Mouse (Mus musculus): ENCODE data around the gene Cpm. TPM values are rescaled to one million over a fixed set of nuclear protein-coding genes. Genes with fewer than 3 reads are reported as not detected.
"Not testable (repeated sequence)": the region's sequence is repeated elsewhere in the genome, so short reads cannot be mapped to it uniquely, and the experiment has no call there.

Gene Cpm
- total and polyA plus RNA-seq, 2 experiments from 2014 or later = 2.3 to 2.4 TPM

- no peaks in the 10 kb centered on the region for H3K27me3 ChIP-seq (ENCODE audit: insufficient read depth, low read length)
- no peaks in the 10 kb centered on the region for H3K36me3 ChIP-seq (ENCODE audit: insufficient read depth, low read length)
- no peak for TF ChIP-seq CTCF (IDR thresholded peaks at IDR 0.05; ENCODE audit: low read depth)
- no peak for DNase-seq (ENCODE audit: low spot score)
- H3K4me1 ChIP-seq (ENCODE audit: insufficient read depth, low read length) = peaks cover 5% of the 10 kb centered on the region; the same call in 1 of the 2 replicates
- ATAC-seq = no peak
- no peak overlapping the region for H3K9ac ChIP-seq (replicated peaks; ENCODE audit: low read length)
- H3K4me3 ChIP-seq (ENCODE audit: low read length) = no peak overlapping the region
- no peaks in the 10 kb centered on the region for H3K9me3 ChIP-seq (ENCODE audit: low read length)
- H3K4me2 ChIP-seq (ENCODE audit: low read depth, low read length) = no peak overlapping the region
- no peak overlapping the region for H3K27ac ChIP-seq
- WGBS = 91% methylated on average over 9 of the region's 9 CpGs
Measured at GRCm38 (mm10) chr10:117712871-117713270, 83.6 kb downstream of the Cpm start.

DNA sequence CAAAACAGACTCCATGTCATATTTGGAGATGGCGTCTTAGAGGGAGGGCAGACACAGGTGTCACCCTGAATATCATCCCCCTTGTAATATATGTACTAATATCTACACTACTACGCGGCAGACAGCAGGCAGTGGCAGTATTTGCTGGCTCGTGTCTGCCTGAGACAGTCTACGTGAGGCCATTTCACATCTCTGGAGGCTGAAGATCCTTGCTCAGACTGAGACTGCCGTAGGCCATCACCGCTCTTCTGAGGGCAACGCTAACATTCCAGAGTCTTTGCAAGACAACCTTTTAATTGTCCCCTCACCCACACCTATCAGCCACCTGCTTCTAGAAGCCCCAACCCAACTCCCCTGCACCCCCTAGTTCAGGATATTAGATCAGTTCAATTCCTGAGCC is 84.2 kb downstream of the Cpm start:
- no peak overlapping the region for H3K4me2 ChIP-seq (ENCODE audit: low read depth, low read length)
- no peaks in the 10 kb centered on the region for H3K36me3 ChIP-seq (ENCODE audit: insufficient read depth, low read length)
- H3K9me3 ChIP-seq (ENCODE audit: low read length) = no peaks in the 10 kb centered on the region
- DNase-seq (ENCODE audit: low spot score) = no peak
- ATAC-seq = no peak
- no peak overlapping the region for H3K4me3 ChIP-seq (ENCODE audit: low read length)
- H3K4me1 ChIP-seq (ENCODE audit: insufficient read depth, low read length) = peaks cover 5% of the 10 kb centered on the region; the same call in 1 of the 2 replicates
- H3K9ac ChIP-seq (replicated peaks; ENCODE audit: low read length) = no peak overlapping the region
- WGBS = 94% methylated on average over 8 of the region's 8 CpGs
- no peaks in the 10 kb centered on the region for H3K27me3 ChIP-seq (ENCODE audit: insufficient read depth, low read length)
- TF ChIP-seq CTCF (IDR thresholded peaks at IDR 0.05; ENCODE audit: low read depth) = no peak
- no peak overlapping the region for H3K27ac ChIP-seq

GRCm38 (mm10) chr10:117714048-117714545 is 84.8 kb downstream of the Cpm start:
- H3K9me3 ChIP-seq (ENCODE audit: low read length) = no peaks in the 10 kb centered on the region
- no peak overlapping the region for H3K4me2 ChIP-seq (ENCODE audit: low read depth, low read length)
- 91% methylated on average over 3 of the region's 3 CpGs for WGBS
- no peak overlapping the region for H3K27ac ChIP-seq
- H3K36me3 ChIP-seq (ENCODE audit: insufficient read depth, low read length) = no peaks in the 10 kb centered on the region
- no peak overlapping the region for H3K9ac ChIP-seq (replicated peaks; ENCODE audit: low read length)
- no peaks in the 10 kb centered on the region for H3K27me3 ChIP-seq (ENCODE audit: insufficient read depth, low read length)
- no peak for TF ChIP-seq CTCF (IDR thresholded peaks at IDR 0.05; ENCODE audit: low read depth)
- H3K4me3 ChIP-seq (ENCODE audit: low read length) = no peak overlapping the region
- ATAC-seq (no peak), DNase-seq (ENCODE audit: low spot score) (no peak)
- H3K4me1 ChIP-seq (ENCODE audit: insufficient read depth, low read length) = peaks cover under 1% of the 10 kb centered on the region; the same call in 1 of the 2 replicates

GRCm38 (mm10) chr10:117714928-117715500 is 85.7 kb downstream of the Cpm start:
- no peaks in the 10 kb centered on the region for H3K27me3 ChIP-seq (ENCODE audit: insufficient read depth, low read length)
- TF ChIP-seq CTCF (IDR thresholded peaks at IDR 0.05; ENCODE audit: low read depth) = no peak
- no peak overlapping the region for H3K27ac ChIP-seq
- H3K4me3 ChIP-seq (ENCODE audit: low read length) = no peak overlapping the region
- H3K36me3 ChIP-seq (ENCODE audit: insufficient read depth, low read length) = no peaks in the 10 kb centered on the region
- no peak for DNase-seq (ENCODE audit: low spot score)
- no peaks in the 10 kb centered on the region for H3K4me1 ChIP-seq (ENCODE audit: insufficient read depth, low read length)
- no peak overlapping the region for H3K9ac ChIP-seq (replicated peaks; ENCODE audit: low read length)
- H3K4me2 ChIP-seq (ENCODE audit: low read depth, low read length) = no peak overlapping the region
- no peak for ATAC-seq
- 76% methylated on average over 4 of the region's 4 CpGs for WGBS
- H3K9me3 ChIP-seq (ENCODE audit: low read length) = no peaks in the 10 kb centered on the region

- H3K9ac ChIP-seq (replicated peaks; ENCODE audit: low read length); H3K4me2 ChIP-seq (ENCODE audit: low read depth, low read length); H3K4me1 ChIP-seq (ENCODE audit: insufficient read depth, low read length); H3K27me3 ChIP-seq (ENCODE audit: insufficient read depth, low read length); H3K9me3 ChIP-seq (ENCODE audit: low read length); H3K4me3 ChIP-seq (ENCODE audit: low read length); H3K27ac ChIP-seq; ATAC-seq; DNase-seq (ENCODE audit: low spot score); H3K36me3 ChIP-seq (ENCODE audit: insufficient read depth, low read length): not testable (repeated sequence)
- WGBS = 93% methylated on average over 1 of the region's 1 CpGs
Measured at GRCm38 (mm10) chr10:117715654-117716053, 86.4 kb downstream of the Cpm start.

DNA sequence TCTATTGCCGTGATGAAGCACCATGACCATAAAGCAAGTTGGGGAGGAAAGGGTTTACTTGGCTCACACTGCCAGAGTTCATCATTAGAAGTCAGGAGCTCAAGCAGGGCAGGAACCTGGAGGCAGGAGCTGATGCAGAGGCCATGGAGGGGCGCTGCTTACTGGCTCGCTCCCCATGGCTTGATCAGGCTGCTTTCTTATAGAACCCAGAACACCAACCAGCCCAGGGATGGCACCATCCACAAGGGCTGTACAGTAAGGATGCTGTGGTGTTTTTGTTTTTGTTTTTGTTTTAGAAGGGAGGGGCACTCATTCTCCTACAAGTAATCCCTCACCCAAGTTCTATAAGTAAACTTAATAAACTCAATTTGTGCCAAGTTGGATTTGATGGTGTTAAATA is 87.4 kb downstream of the Cpm start:
- no peak overlapping the region for H3K4me2 ChIP-seq (ENCODE audit: low read depth, low read length)
- no peak overlapping the region for H3K4me3 ChIP-seq (ENCODE audit: low read length)
- H3K9me3 ChIP-seq (ENCODE audit: low read length) = no peaks in the 10 kb centered on the region
- H3K36me3 ChIP-seq (ENCODE audit: insufficient read depth, low read length) = no peaks in the 10 kb centered on the region
- no peak for TF ChIP-seq CTCF (IDR thresholded peaks at IDR 0.05; ENCODE audit: low read depth)
- H3K27ac ChIP-seq = no peak overlapping the region
- no peak for ATAC-seq
- no peaks in the 10 kb centered on the region for H3K4me1 ChIP-seq (ENCODE audit: insufficient read depth, low read length)
- DNase-seq (ENCODE audit: low spot score) = no peak
- H3K9ac ChIP-seq (replicated peaks; ENCODE audit: low read length) = no peak overlapping the region
- H3K27me3 ChIP-seq (ENCODE audit: insufficient read depth, low read length) = no peaks in the 10 kb centered on the region
- WGBS = 86% methylated on average over 3 of the region's 3 CpGs

GRCm38 (mm10) chr10:117717583-117717982 is 88.3 kb downstream of the Cpm start:
- 15% methylated on average over 4 of the region's 4 CpGs for WGBS

More at GRCm38 (mm10) chr10:117717583-117717982, 88.3 kb downstream of the Cpm start:
- Histone ChIP-seq H3K27ac (no peak overlapping the region), H3K9ac (replicated peaks; ENCODE audit: low read length) (no peak overlapping the region), H3K27me3 (ENCODE audit: insufficient read depth, low read length) (no peaks in the 10 kb centered on the region), H3K4me2 (ENCODE audit: low read depth, low read length) (no peak overlapping the region), H3K4me3 (ENCODE audit: low read length) (no peak overlapping the region), H3K9me3 (ENCODE audit: low read length) (no peaks in the 10 kb centered on the region), H3K36me3 (ENCODE audit: insufficient read depth, low read length) (no peaks in the 10 kb centered on the region), H3K4me1 (ENCODE audit: insufficient read depth, low read length) (no peaks in the 10 kb centered on the region)
- ATAC-seq (no peak), DNase-seq (ENCODE audit: low spot score) (no peak)
- TF ChIP-seq CTCF (IDR thresholded peaks at IDR 0.05; ENCODE audit: low read depth) = no peak

Measured in hindbrain, postnatal 0 days (tissue).